Mouse (Mus musculus) granulocyte monocyte progenitor cell, adult 5-6 weeks (primary cell): ENCODE measurements around the gene Mief2. TPM values are rescaled to one million over a fixed set of nuclear protein-coding genes. Genes with fewer than 3 reads are reported as not detected.
A peak's percentile ranks its signal among the peaks of the same experiment; 100 is the strongest.

ENCODE experiments used
- ATAC-seq: replicated peaks from 2 replicates; pipeline ENCODE4 v1.8.0; 2016; ENCODE audit warnings: mild to moderate bottlenecking, moderate TSS enrichment, inconsistent platforms; ENCODE audit not compliant: poor library complexity, severe bottlenecking
- total RNA-seq, 2 experiments: library from RNA; stranded (forward) in 1 of 2; stranded (reverse) in 1 of 2; fragments of 200-712, 200-1000 nt in 1 of 2; fragments of >200 nt in 1 of 2; fragmentation: Nextera tagmentation in 1 of 2; gene quantifications; 2 replicates each; pipeline ENCODE4 v1.2.3; 2014 to 2017

Mief2 gene
- total RNA-seq, 2 experiments from 2014 or later, result 4.7 to 6.4 TPM

- no peak for ATAC-seq
These were observed 47.4 kb downstream of the Mief2 start for GRCm38 (mm10) chr11:60775578-60775977.

- ATAC-seq, result no peak
These were observed 48.1 kb downstream of the Mief2 start for GRCm38 (mm10) chr11:60776107-60776828.

- ATAC-seq, result peak; percentile 86
These were observed 48.9 kb downstream of the Mief2 start, which contains the start of the genes Top3a and Smcr8 for GRCm38 (mm10) chr11:60776829-60777740. TSS of gene Top3a (minus strand) at chr11:60777365. TSS of gene Smcr8 (plus strand) at chr11:60777524.

- ATAC-seq, result no peak
These were observed 49.7 kb downstream of the Mief2 start for GRCm38 (mm10) chr11:60777801-60778370.

GRCm38 (mm10) chr11:60779673-60780189 lies 51.5 kb downstream of the Mief2 start:
- no peak for ATAC-seq

Other genes with a start within 250 kb of the Mief2 start
- gene Alkbh5, start 192.0 kb upstream of the Mief2 start, total RNA-seq (2014; fragmentation: Nextera tagmentation), result 24.3 and 27.9 TPM in 2 replicates
- 24.9 and 31.7 TPM in 2 replicates for gene Alkbh5, start 192.0 kb upstream of the Mief2 start, total RNA-seq (2017)
- 11.2 and 11.8 TPM in 2 replicates for gene Llgl1, start 28.7 kb upstream of the Mief2 start, total RNA-seq (2014; fragmentation: Nextera tagmentation)
- gene Llgl1, start 28.7 kb upstream of the Mief2 start, total RNA-seq (2017), result 3.2 TPM in 2 replicates
- 50.5 and 55.7 TPM in 2 replicates for gene Flii, start 1.1 kb upstream of the Mief2 start, total RNA-seq (2014; fragmentation: Nextera tagmentation)
- 135 and 142 TPM in 2 replicates for gene Flii, start 1.1 kb upstream of the Mief2 start, total RNA-seq (2017)
- gene Top3a, start 49.0 kb downstream of the Mief2 start, total RNA-seq (2014; fragmentation: Nextera tagmentation), result 17.7 and 25.5 TPM in 2 replicates
- gene Top3a, start 49.0 kb downstream of the Mief2 start, total RNA-seq (2017), result 23.8 and 28.9 TPM in 2 replicates
- gene Smcr8, start 49.1 kb downstream of the Mief2 start, total RNA-seq (2014; fragmentation: Nextera tagmentation), result 29.0 and 36.9 TPM in 2 replicates
- 14.1 and 14.8 TPM in 2 replicates for gene Smcr8, start 49.1 kb downstream of the Mief2 start, total RNA-seq (2017)
- 49.9 and 84.1 TPM in 2 replicates for gene Shmt1, start 83.3 kb downstream of the Mief2 start, total RNA-seq (2014; fragmentation: Nextera tagmentation)
- gene Shmt1, start 83.3 kb downstream of the Mief2 start, total RNA-seq (2017), result 135 and 162 TPM in 2 replicates
- 11.2 and 14.8 TPM in 2 replicates for gene Dhrs7b, start 102.2 kb downstream of the Mief2 start, total RNA-seq (2014; fragmentation: Nextera tagmentation)
- gene Dhrs7b, start 102.2 kb downstream of the Mief2 start, total RNA-seq (2017), result 15.4 and 18.2 TPM in 2 replicates
- gene Tmem11, start 150.9 kb downstream of the Mief2 start, total RNA-seq (2014; fragmentation: Nextera tagmentation), result 31.5 and 35.4 TPM in 2 replicates
- 67.1 and 72.3 TPM in 2 replicates for gene Tmem11, start 150.9 kb downstream of the Mief2 start, total RNA-seq (2017)
- 1.6 and 4.7 TPM in 2 replicates for gene Natd1, start 186.4 kb downstream of the Mief2 start, total RNA-seq (2014; fragmentation: Nextera tagmentation)
- gene Natd1, start 186.4 kb downstream of the Mief2 start, total RNA-seq (2017), result 1.3 and 2.1 TPM in 2 replicates
- gene Map2k3, start 203.6 kb downstream of the Mief2 start, total RNA-seq (2014; fragmentation: Nextera tagmentation), result 47.0 and 51.2 TPM in 2 replicates
- 13.5 and 17.0 TPM in 2 replicates for gene Map2k3, start 203.6 kb downstream of the Mief2 start, total RNA-seq (2017)